Mouse (Mus musculus) T-helper 17 cell (primary cell): ENCODE measurements around the gene Igfbp2.

Experiments used
- in situ Hi-C, 2 experiments: fragments of 300-600 bp; cut with MboI, MseI; formaldehyde crosslinking; loops; 1 replicate in 1 of 2; 2 replicates in 1 of 2; pipeline ENCODE4 v1.15.1; 2025; ENCODE audit warnings: high pct_unique_total_duplicates in 2 of 2

Gene Igfbp2

GRCm38 (mm10) chr1:72853759-72854158, 29.5 kb downstream of the Igfbp2 start:
- in situ Hi-C loops = loop anchor here in 1 of 2 experiments (5.0 to 25.0 kb wide), 5 partner anchors 136 to 1459 kb away; partner anchors contain the start of genes Tmbim1 and Xrcc5

- in situ Hi-C loops = loop anchor here in 1 of 2 experiments (5.0 to 25.0 kb wide), 5 partner anchors 137 to 1458 kb away; partner anchors contain the start of genes Tmbim1 and Xrcc5
These were observed 30.3 kb downstream of the Igfbp2 start for GRCm38 (mm10) chr1:72854337-72855237.

GRCm38 (mm10) chr1:72855729-72856128, 31.4 kb downstream of the Igfbp2 start:
- in situ Hi-C loops = loop anchor here in 1 of 2 experiments (10.0 to 25.0 kb wide), 4 partner anchors 543 to 1457 kb away; partner anchors contain the start of genes Tmbim1 and Xrcc5

GRCm38 (mm10) chr1:72856209-72856909, 32.1 kb downstream of the Igfbp2 start:
- in situ Hi-C loops = loop anchor here in 1 of 2 experiments (10.0 to 25.0 kb wide), 4 partner anchors 544 to 1456 kb away; partner anchors contain the start of genes Tmbim1 and Xrcc5

GRCm38 (mm10) chr1:72857142-72857541, 32.8 kb downstream of the Igfbp2 start:
- in situ Hi-C loops = loop anchor here in 1 of 2 experiments (10.0 to 25.0 kb wide), 4 partner anchors 545 to 1455 kb away; partner anchors contain the start of genes Tmbim1 and Xrcc5

- in situ Hi-C loops = loop anchor here in 1 of 2 experiments (10.0 to 25.0 kb wide), 4 partner anchors 545 to 1455 kb away; partner anchors contain the start of genes Tmbim1 and Xrcc5
These were observed 33.3 kb downstream of the Igfbp2 start for GRCm38 (mm10) chr1:72857631-72858030.

- in situ Hi-C loops = loop anchor here in 1 of 2 experiments (10.0 to 25.0 kb wide), 4 partner anchors 546 to 1454 kb away; partner anchors contain the start of genes Tmbim1 and Xrcc5
These were observed 34.0 kb downstream of the Igfbp2 start for GRCm38 (mm10) chr1:72858286-72858685.

GRCm38 (mm10) chr1:72858874-72859273, 34.6 kb downstream of the Igfbp2 start:
- in situ Hi-C loops = loop anchor here in 1 of 2 experiments (10.0 to 25.0 kb wide), 4 partner anchors 547 to 1453 kb away; partner anchors contain the start of genes Tmbim1 and Xrcc5

- in situ Hi-C loops = loop anchor here (5.0 to 25.0 kb wide), 8 partner anchors 138 to 1735 kb away; partner anchors contain the start of genes Tmbim1 (in 1 of the 2) and Xrcc5 (in 1 of the 2)
These were observed 35.7 kb downstream of the Igfbp2 start for GRCm38 (mm10) chr1:72859963-72860362.

- in situ Hi-C loops = loop anchor here (5.0 to 25.0 kb wide), 6 partner anchors 138 to 1736 kb away; partner anchors contain the start of genes Tmbim1 (in 1 of the 2) and Xrcc5 (in 1 of the 2)
These were observed 36.2 kb downstream of the Igfbp2 start for GRCm38 (mm10) chr1:72860502-72860901.

- in situ Hi-C loops = loop anchor here (5.0 to 25.0 kb wide), 6 partner anchors 139 to 1737 kb away; partner anchors contain the start of genes Tmbim1 (in 1 of the 2) and Xrcc5 (in 1 of the 2)
These were observed 37.4 kb downstream of the Igfbp2 start for GRCm38 (mm10) chr1:72861702-72862101.

- in situ Hi-C loops = loop anchor here (5.0 to 25.0 kb wide), 6 partner anchors 140 to 1737 kb away; partner anchors contain the start of genes Tmbim1 (in 1 of the 2) and Xrcc5 (in 1 of the 2)
These were observed 37.9 kb downstream of the Igfbp2 start for GRCm38 (mm10) chr1:72862248-72862647.

- in situ Hi-C loops = loop anchor here (5.0 to 25.0 kb wide), 6 partner anchors 141 to 1739 kb away; partner anchors contain the start of genes Tmbim1 (in 1 of the 2) and Xrcc5 (in 1 of the 2)
These were observed 39.4 kb downstream of the Igfbp2 start for GRCm38 (mm10) chr1:72863692-72864091.

GRCm38 (mm10) chr1:72864272-72864671, 40.0 kb downstream of the Igfbp2 start:
- in situ Hi-C loops = loop anchor here (5.0 to 25.0 kb wide), 6 partner anchors 142 to 1739 kb away; partner anchors contain the start of genes Tmbim1 (in 1 of the 2) and Xrcc5 (in 1 of the 2)

GRCm38 (mm10) chr1:72865900-72866299, 41.6 kb downstream of the Igfbp2 start:
- in situ Hi-C loops = loop anchor here (5.0 to 25.0 kb wide), 5 partner anchors 551 to 1741 kb away; partner anchors contain the start of genes Tmbim1 (in 1 of the 2) and Xrcc5 (in 1 of the 2)

- in situ Hi-C loops = loop anchor here (5.0 to 25.0 kb wide), 5 partner anchors 552 to 1742 kb away; partner anchors contain the start of genes Tmbim1 (in 1 of the 2) and Xrcc5 (in 1 of the 2)
These were observed 42.1 kb downstream of the Igfbp2 start for GRCm38 (mm10) chr1:72866417-72866816.

GRCm38 (mm10) chr1:72867346-72867745, 43.0 kb downstream of the Igfbp2 start:
- in situ Hi-C loops = loop anchor here (5.0 to 25.0 kb wide), 5 partner anchors 553 to 1743 kb away; partner anchors contain the start of genes Tmbim1 (in 1 of the 2) and Xrcc5 (in 1 of the 2)

GRCm38 (mm10) chr1:72868429-72869215, 44.3 kb downstream of the Igfbp2 start:
- in situ Hi-C loops = loop anchor here (5.0 to 25.0 kb wide), 5 partner anchors 554 to 1744 kb away; partner anchors contain the start of genes Tmbim1 (in 1 of the 2) and Xrcc5 (in 1 of the 2)

- in situ Hi-C loops = loop anchor here (5.0 to 25.0 kb wide), 5 partner anchors 554 to 1744 kb away; partner anchors contain the start of genes Tmbim1 (in 1 of the 2) and Xrcc5 (in 1 of the 2)
These were observed 45.0 kb downstream of the Igfbp2 start for GRCm38 (mm10) chr1:72869275-72869674.
